Mouse (Mus musculus) cerebellum, postnatal 36 days (tissue): ENCODE measurements around the gene Cks1b.

Experiments used
- DNase-seq, 2 experiments: peaks; one replicate each; pipeline ENCODE4 v3.0.0; 2021 to 2022; ENCODE audit warnings: mixed read lengths in 2 of 2

Cks1b gene

DNA sequence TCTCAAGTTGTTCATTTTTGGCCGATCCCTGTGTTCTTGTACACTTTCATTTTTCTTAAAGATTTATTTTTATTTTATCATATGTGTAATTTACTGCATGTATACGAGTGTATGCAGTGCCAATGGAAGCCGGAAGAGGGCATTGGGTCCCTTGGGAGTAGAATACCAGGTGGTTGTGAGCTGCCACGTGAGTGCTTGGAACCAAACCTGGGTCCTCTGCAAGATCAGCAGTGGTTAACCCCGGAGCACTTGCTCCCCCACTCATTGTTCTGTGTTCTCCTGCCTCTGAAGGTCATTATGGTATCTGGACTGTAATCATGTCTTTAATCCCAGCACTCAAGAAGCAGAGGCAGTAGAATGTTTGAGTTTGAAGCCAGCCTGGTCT is 7.0 kb upstream of the Cks1b start:
- DNase-seq: no peak

DNA sequence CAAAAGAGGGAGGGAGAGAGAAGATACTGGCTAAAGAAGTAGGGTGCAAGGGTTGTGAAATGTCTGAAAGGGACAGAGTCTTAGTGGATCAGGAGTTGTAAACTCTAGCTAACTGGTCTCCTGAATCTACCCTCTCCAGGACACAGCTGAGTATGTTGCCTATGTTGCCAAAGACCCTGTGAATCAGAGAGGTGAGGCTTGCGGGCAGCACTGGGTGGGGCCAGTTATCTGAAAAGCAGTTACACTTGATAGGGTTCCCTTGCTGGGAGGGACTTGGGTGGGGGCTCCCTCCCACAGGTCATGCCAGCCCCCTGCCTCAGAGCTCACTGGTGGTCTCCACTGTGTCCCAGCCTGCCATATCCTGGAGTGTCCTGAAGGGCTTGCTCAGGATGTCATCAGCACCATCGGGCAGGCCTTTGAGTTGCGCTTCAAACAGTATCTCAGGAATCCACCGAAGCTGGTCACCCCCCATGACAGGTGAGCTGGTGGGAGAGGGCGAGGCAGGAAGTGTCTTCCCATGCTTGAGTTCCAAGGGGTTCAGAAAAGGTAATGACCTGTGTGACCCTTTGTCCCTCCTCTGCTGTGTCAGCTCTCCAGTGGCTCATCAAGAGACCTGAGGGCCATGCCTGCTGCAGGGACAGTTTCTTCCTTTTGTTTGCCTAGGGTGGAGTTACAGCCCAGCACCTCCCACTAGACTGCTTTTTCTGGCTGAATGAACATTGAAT is 6.4 kb upstream of the Cks1b start:
- DNase-seq: no peak

DNA sequence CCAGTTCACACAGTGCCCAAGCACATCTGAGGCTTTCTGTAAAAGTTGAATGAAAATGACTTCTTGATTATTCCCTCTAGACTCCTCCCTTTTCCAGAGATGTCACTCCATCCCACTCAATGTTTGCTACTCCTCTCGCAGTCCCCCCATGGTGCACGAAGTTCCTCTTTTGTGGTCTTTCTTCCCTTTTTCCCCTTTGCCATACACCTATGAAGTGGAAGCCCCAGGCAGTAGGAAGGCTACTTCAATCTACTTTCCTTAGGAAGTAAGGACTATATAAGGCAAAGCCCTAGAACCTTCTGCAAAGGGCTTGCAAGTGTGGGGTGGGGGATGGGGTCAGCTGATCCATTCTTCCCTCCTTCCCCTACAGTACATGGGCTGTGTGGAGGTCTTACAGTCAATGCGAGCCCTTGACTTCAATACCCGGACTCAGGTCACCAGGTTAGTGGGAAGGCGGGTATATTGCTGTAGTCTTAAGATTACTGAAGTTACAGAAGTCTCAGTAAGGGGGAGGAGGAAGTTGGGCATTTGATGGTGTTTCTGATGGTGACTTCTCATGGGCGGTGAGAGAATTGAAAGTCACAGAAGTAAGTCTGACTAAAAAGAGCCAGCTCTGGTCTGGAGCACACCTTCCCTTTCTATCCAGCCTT is 4.5 kb upstream of the Cks1b start:
- no peak for DNase-seq

DNA sequence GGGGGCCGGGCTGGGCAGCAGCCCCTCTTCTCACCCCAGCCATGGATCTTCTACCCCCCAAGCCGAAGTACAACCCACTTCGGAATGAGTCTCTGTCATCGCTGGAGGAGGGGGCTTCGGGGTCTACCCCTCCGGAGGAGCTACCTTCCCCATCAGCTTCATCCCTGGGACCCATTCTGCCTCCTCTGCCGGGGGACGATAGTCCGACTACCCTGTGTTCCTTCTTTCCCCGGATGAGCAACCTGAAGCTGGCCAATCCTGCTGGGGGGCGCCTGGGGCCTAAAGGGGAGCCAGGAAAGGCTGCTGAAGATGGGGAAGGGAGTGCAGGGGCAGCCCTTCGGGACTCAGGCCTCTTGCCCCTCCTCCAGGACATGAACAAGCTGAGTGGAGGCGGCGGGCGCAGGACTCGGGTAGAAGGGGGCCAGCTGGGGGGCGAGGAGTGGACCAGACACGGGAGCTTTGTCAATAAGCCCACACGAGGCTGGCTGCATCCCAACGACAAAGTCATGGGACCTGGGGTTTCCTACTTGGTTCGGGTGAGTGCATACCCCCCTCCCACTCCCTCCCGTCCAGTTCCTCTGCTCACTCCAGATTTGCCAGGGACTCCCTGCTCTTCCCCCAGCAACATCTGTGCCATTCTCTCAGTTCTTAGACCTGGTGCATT is 3.8 kb upstream of the Cks1b start:
- DNase-seq: no peak

DNA sequence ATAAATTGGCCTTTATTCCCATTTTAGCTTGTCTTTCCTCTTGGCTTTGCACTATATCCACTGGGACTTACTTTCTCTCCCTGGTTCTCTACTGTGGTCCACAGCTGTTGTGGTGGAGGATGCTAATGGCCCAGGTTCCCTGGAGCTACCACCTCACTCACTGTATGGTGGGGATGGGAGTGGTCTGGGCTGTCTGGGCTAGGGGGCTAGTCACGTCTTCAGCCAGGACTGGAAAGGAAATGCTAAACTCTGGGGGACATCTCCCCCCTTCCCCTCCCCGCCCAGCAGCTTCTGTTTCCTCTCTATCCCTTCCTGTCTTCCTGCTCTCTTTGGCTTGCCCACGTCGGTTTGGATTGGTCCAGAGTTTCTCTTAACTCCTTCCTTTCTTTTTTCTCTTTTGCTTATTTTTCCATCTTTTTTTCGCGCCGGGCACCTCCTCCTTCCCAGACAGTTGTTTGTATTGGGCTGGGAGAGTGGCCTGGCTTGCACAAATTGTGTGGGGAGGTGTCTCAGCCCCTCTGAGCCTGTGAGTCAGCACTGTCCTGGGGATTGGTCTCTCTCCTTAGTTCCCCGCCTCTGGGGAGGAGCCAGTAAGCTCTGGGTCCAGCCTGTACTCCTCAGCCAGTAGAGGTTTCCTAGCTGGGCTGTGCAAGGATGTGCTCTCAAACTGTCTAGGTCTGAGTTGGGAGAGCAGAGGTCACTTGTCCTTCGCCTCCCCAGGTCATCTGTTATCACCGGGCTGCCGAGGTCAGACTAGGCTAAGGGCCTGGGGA is 3.0 kb upstream of the Cks1b start:
- DNase-seq: peak; percentile 49 to 51

DNA sequence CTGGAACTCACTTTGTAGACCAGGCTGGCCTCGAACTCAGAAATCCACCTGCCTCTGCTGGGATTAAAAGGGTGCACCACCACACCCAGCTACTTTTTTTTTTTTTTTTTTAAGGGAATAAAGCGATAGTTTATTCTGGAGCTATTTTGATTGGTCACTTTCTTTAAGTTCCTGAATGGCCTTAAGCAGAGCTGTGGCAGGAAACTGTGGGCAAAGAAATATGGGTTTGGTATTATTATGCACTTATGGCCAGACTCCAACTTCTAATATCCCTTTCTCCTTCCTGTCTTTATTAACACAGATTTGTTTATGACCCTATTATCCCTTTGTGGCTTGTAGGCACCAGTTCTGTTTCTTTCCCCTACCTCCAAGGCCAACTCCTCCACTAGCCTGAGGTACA is 2.2 kb upstream of the Cks1b start:
- no peak for DNase-seq

DNA sequence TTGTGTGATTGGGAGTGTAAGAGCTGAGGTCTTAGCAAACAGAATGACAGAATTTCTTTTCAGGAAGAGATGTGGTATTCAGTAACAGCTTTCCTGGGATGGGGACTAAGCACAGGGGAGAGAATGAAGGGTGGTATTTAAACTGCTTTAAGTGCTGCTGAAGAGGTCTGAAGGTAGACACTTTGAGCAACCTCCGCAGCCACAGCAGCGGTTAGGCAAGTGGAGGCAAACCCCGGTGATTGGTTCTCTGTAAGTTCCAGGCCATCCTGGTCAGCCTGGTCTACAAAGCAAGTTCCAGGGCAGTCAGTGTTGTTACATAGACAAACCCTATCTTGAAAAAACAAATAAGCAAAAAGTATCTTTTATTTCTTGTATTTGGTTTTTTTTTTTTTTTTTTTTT is 1.8 kb upstream of the Cks1b start:
- no peak for DNase-seq

DNA sequence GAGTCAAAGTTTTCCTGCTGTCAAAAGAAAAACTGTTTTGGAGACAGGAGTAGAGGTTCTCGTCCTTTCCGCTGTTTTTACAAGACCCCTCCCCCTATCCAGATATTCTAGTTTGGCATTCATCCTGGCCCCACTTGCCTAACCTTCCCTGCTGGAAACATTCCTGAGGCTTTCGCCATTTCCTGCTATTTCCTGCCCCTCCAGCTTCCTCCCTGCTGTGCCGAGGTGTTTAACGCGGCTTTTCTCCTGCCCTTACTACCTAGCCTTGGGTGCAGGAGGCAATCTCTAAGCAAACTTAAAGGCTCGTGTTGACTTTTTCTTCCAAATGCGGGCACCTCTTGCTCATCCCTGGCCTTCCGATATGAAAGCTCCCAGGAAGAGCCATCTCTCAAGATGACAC is 1.4 kb upstream of the Cks1b start:
- DNase-seq: no peak

DNA sequence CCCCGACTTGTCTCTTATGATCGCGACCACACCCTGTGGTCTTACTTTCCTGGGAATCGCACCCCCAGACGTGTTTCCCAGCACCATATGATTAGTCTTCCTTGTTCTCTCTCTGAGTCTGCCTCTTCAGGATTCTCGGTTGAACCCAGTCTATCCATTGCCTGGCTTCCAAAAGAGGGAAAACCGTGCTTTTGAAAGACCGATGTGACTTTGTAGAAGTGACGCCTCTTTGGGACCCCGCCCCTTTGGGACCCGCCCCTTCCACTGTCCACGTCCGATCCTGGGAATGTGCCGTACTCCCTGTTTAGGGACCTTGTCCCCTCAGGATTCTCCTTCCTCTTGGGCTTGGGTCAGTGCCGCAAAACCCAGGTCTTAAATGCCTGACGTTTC is 673 bp upstream of the Cks1b start:
- DNase-seq: peak in 1 of 2 experiments; percentile 37

DNA sequence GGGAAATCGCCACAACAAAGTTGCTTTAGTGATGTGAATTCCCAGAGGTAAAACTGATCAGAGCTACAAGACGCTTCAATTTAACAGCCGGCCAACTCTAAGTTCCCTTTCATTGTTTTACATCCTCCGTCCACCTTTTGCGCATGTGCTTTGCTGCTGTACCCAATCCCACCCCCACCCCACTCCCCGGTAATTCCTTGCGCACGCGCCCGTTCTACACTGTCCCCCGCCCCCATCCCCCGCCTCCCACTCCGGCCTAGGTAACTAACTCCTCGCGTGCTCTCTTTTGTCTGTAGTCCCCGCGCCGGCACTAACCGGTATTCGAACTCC is 378 bp downstream of the Cks1b start:
- no peak for DNase-seq

DNA sequence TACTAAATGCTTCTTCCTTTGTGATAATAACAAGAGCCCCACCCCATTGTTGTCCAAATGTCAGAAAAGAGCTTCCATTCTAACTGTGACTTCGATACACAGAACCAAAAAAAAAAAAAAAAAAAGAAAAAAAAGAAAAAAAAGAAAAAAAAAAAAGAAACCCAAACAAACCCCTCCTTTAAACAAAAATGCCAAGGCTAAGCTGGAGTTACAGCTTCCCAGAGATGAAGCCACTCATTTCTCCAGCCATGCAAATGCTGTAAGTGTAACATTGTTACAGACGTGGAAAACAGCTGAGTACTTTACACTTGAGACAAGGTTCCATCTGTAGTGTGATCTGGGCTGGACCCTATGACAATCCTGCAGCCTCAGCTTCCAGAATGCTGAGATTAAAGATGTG is 1.1 kb downstream of the Cks1b start:
- DNase-seq: no peak

DNA sequence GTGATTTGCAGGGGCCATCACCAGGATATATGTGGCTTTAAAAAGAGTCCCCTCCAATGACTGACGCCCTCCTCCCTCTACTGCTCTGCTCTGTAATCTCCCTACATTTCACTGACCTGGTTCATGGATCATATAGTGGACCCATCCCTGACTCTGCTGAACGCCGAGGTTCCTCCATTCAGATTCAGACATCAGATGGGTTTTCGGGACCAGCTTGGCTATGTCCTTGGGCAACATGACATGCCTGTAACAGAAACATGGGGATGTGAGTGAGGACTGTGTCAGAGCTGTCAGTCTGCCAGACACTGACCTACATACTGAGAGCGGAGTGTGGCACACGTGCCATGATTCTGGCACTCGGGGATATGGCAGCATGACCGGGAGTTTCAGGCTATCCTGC is 2.0 kb downstream of the Cks1b start:
- no peak for DNase-seq

DNA sequence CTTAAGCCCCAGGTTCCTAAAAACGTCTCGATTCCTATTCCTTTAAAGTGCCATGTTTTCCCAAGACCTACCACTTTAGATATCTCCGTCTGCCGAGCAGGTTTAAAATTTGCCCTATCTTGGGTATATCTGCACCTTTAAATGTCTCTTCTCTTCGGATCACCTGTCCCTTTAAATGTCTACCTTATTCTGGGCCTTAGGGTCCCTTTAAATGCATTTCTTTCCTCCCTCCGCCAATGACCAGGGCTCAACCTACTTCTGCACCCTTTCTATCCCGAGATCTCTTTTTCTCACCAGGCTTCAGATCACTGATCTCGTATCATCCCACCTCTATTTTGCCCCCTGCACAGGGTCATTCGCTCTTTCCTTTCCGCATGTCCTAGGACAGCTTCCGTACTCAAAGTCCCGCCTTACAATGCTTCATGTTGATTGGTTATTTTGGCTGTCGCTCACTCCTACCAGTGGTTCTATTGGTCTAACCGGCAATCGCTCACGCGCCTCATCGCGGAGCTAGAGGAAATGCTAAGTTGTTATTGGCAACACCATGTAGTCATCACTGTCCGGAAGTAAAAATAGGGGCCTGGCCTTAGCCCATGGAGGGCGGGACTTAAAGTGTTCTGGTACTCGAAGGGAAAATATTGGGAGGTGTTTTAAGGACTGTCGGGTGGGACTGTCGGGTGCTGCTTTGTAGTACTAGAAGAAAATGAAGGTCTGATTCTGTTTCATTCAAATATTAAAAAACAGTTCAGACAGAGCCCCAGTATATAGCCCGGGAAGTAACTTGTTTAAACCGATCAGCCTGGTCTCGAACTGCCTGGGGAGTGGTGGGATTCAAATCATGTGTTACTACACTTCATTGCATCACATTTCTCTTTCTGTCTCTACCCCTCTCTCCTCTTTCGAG is 6.4 kb downstream of the Cks1b start, which contains the start of gene Flad1:
Flad1 (minus strand) TSS at position 381 of the 904 bp plus-strand sequence.
- peak; percentile 96 to 100 for DNase-seq

DNA sequence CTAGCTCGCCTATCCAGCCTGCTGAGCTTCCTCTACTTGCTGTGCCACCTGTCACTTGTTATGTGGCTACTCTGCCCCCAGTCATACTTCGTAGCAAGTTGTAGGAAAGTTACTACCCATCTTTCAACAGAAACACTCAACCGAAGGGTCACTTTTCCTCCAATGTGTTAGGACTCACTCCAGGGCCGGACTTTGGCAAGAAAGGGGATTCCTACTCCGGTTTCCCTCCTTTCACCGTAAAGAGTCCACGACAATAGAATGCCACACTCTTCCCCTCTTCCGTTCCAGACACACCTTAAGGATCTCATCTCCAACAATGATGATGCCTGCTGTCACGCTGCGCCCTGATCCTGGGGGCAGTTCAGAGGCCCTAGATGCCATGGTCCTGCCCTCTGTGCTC is 7.3 kb downstream of the Cks1b start:
- no peak for DNase-seq

DNA sequence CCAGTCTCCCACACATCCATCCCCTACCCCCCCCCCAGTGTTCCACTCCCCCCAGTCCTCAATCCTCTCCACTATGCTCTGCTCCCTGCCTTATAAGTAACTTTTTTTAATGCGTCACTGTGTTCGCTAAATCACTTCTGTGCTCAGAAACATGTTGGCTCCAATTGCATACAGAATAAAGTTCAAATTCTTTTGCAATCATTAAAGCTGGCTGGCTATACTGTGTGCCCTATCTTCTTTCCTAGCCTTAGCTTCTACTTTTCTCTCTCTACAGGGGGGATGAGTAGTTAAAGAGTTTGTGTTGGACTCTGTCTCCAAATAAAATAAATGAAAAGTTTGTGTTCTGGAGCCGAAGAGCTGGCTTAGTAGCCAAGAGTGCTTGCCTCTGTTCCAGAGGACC is 8.5 kb downstream of the Cks1b start:
- DNase-seq: no peak

DNA sequence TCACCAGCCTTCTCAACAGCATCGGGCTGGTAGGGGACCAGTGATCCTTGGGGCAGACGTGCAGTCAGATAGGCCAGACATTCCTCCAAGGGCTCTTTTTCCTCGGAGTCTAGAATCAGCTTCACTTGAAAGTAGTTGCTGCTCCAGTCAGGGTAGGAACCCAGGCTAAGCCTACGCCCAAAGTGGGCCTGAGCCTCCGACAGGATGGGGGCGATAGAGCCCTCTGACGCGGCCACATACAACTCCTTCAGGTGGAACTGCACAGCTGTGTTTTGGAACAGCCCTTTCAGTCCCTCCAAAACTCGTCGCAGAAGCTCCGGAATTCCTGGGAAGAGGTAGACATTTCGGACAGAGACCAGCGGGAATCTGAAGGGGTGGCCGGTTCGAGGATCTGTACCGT is 9.7 kb downstream of the Cks1b start:
- no peak for DNase-seq

DNA sequence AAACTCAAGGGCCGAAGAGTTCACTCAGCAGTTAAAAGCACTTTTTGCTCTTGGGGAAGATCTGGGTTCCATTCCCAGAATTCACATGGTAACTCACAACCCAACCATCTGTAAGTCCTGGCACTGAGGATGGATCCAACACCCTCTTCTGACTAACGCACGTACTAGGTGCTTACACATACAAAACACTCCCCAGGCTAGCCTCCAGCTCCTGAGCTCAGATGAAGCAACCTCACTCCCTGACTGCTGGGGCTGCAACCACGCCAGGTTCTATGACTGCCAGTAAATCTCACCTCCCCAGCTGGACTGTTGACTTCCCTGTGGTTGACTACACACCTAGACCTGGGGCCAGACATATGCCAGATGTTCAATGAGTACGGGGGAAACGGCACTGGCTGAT is 11.3 kb downstream of the Cks1b start:
- DNase-seq: no peak

DNA sequence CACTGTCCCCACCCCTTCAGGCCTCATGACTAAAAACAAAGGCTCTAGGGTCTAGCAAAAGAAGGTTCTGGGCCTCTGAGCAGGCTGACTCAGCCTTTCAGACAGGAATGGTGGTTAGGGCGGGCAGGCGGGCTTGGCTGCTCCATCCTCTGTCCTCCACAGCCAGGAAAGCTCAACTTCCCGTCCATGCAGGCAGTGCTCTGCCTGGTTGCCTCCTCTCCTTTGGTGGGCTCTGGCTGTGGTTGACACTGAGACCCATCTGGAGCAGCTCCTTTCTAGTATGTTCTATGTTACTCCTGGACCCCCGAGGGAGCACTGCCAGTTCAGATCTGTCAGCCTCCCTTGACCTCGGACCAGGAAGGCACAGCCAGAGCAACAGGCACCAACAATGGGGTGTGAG is 15.5 kb downstream of the Cks1b start, which contains the start of gene Lenep:
Lenep (minus strand) TSS at position 101 of the 400 bp plus-strand sequence.
- no peak for DNase-seq

DNA sequence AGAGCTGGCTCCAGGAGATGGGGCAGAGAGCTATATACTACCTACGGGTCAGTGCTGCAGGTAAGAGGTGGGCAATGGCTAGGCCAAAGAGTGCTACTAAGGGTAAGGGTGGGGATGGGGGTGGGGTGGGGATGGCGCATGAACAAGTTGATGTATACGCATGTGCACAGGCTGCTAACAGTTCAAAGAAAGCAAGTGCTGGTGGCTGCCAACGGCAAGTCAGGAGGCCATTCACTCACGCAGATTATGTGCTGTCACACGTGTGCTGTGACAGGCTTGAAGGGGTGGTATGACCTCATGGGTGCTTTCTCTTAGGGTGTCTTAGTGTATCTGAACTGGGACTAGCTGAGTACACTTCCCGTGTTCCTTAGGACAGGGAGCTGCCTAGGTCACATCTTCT is 16.9 kb downstream of the Cks1b start:
- no peak for DNase-seq

DNA sequence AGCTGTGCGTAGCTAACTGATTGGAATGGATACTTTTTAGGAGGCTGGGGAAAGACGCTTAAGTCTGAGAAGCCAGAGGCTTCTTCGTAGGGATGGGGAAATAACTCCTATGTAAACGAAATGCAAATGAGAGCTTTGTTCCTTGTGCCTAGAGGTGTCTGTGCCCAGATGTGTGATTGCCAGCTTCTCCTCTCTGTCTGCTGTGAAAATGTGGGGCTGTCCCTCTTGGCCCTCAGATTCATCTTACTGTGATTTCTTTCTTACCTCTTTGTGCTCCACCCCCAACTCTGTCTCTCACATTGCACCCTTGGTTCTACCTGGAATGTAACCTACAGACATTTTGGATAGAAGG is 21.6 kb downstream of the Cks1b start:
- no peak for DNase-seq

DNA sequence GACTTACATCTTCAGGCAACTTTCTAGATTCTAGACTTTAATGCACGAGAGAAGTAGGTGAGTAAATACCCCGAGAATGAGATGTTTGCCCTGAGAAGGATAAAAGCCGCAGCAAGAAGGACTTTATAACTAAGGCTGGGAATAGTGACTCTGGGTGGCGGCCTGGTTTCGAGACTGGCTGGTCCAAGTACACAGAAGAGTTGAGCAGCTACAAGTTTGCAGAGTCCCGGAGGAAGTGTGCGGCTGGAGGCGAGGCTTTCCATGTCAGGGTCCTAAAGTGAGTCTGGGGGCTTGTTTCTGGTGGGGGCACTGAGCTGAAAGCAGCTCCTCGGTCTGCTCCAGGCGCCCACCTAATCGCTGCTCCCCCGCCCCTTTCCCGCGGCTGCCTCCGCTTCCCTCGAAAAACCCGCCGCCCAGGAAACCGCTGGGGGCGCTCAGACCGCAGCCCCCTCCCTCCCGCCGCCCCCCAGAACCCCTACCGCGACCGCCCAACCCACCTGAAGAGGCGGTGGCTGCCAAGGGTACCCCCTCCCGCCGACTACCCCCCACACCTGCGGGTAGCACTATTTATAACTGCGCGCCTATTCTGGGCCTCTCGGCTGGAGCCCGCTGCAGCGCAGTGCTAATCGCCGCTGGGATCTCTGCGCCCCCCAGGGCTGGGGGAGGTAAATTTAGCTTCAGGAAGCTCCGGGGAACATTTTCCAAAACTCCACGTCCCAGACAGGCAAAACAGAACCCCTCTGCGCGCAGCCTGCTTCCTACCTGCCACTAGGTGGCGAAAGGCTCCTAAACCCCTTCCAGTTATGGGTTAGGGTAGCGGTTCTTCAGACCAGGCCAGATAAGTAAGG is 22.2 kb downstream of the Cks1b start:
- peak; percentile 69 to 70 for DNase-seq

DNA sequence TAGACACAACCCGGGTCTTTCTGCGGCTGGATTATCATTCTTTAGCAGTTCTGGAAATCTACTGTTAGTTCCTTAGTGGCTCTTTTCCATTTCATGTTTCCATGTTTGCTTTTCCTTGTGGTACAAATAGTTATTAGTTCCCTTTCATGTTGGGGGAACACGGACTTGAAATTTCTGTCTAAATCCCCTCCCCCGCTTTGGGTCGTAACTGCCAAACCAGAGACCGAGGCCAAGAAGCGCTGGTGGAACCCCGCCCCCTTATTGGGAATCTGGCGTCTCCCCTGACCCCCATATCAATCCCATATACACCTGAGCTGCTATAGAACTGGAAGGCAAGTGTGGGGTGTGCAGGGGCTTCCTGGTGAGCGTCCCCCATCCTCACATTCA is 22.8 kb downstream of the Cks1b start:
- DNase-seq: no peak
